Mouse (Mus musculus) ES-E14 (cell line): ENCODE data around the gene Lrrc73.

Source experiments
- HCFC1 ChIP-seq: IDR thresholded peaks from 2 replicates; pipeline ENCODE4 v1.6.1; 2012; ENCODE audit warnings: low read length, inconsistent platforms, borderline replicate concordance; ENCODE audit not compliant: insufficient read depth
- ZNF384 ChIP-seq: IDR thresholded peaks from 2 replicates; pipeline ENCODE4 v1.6.1; 2012; ENCODE audit warnings: low read depth, low read length, inconsistent platforms

DNA sequence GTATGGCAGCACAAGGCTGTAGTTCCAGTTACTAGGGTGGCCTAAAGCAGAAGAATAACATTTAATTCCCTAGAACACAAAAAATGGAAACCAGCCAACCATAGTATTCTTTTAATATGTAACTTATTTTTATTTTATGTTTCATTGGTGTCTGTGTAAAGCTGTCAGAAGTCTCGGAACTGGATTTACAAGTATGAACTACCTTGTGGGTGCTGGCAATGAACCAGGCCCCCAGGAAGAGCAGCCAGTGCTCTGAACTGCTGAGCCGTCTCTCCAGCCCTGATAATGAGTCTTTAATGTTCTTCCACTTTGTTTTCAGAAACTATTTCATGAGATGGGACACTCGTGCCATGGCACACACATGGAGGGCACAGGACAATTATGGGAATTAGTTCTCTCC is 42.8 kb upstream of the Lrrc73 start:
- TF ChIP-seq ZNF384 (no peak), HCFC1 (no peak)
